Mouse (Mus musculus) stomach, postnatal 0 days (tissue): ENCODE results near the gene Ankrd39.

Experiments
- CTCF ChIP-seq: IDR thresholded peaks from 2 replicates; pipeline ENCODE4 v1.5.1; 2016; ENCODE audit warnings: antibody characterized with exemption, low read depth, mild to moderate bottlenecking, moderate library complexity
- EP300 ChIP-seq: optimal IDR thresholded peaks from 2 replicates; pipeline ENCODE3; 2016; ENCODE audit warnings: antibody characterized with exemption

GRCm38 (mm10) chr1:36531461-36531860 lies 15.8 kb downstream of the Ankrd39 start:
- no peak for TF ChIP-seq CTCF
- no peak for TF ChIP-seq EP300
